In genomic region chr13:99223321-99223884, GRCm38 (mm10) we compare ENCODE assay signal across 18 mouse cellular contexts. TPM values are rescaled to one million over a fixed set of nuclear protein-coding genes. Genes with fewer than 3 reads are reported as not detected.
DNase-seq lines count a peak whose midpoint lies in the region; ATAC-seq and TF ChIP-seq lines count a peak whose summit lies in the region.
"Had no signal": no experiment of that assay in that cellular context is flagged by ENCODE, and none has a peak within 500 bp of the region (broad histone marks: within the 10 kb centered on the region; RNA-seq: fewer than 3 reads in every experiment).

No protein-coding gene starts in this region.

- ATAC-seq in megakaryocyte-erythroid progenitor cell, adult 5-6 weeks (replicated peaks; ENCODE audit: low FRiP score, low TSS enrichment, poor library complexity, severe bottlenecking), result no peak
- ATAC-seq: forebrain, embryonic 15.5 days; midbrain, embryonic 13.5 days had no signal

- H3K4me3 ChIP-seq in cerebellum, adult 2 months (replicated peaks; ENCODE audit: insufficient read depth, low read depth, low read length), result no peak overlapping the region
- H3K4me3 ChIP-seq: erythroblast, embryonic 14.5 days; forebrain, embryonic 15.5 days; heart, embryonic 15.5 days; hindbrain, embryonic 10.5 days; liver, embryonic 15.5 days; midbrain, embryonic 13.5 days had no signal

- TF ChIP-seq POLR2A in cerebellum, adult 2 months (IDR thresholded peaks at IDR 0.05; ENCODE audit: borderline replicate concordance, insufficient read depth, low read length), result no peak

- peaks cover 6% of the 10 kb centered on the region for H3K4me1 ChIP-seq in cerebellum, adult 2 months (ENCODE audit: control insufficient read depth, insufficient read depth, low read length)
- H3K4me1 ChIP-seq: forebrain, embryonic 15.5 days; midbrain, embryonic 13.5 days had no signal

- no peak for TF ChIP-seq CTCF in cerebellum, adult 2 months (IDR thresholded peaks at IDR 0.05; ENCODE audit: borderline replicate concordance, insufficient read depth, low read depth, low read length)

- H3K27ac ChIP-seq in cerebellum, adult 2 months (ENCODE audit: insufficient read depth, low read length), result no peak overlapping the region
- H3K27ac ChIP-seq: forebrain, embryonic 15.5 days; heart, embryonic 15.5 days; hindbrain, embryonic 10.5 days; kidney, postnatal 0 days; liver, embryonic 15.5 days; midbrain, embryonic 13.5 days had no signal

- DNase-seq in heart, adult 11 months, result peak; percentile 90
- DNase-seq in heart, postnatal 10 days, result no peak
- peak; percentile 41 for DNase-seq in Muller cell, postnatal 12 days (ENCODE audit: inconsistent ontology term)
- DNase-seq in cerebellum, adult 2 months, result peak; percentile 53 to 59
- peak; percentile 37 to 53 for DNase-seq in cerebellum, postnatal 36 days
- no peak for DNase-seq in kidney, postnatal 25 days
- DNase-seq: adrenal gland, postnatal 10 days; kidney, adult 18-20 months; right cerebral cortex, postnatal 25 days; thymus, adult 2 months had no signal

- 18% methylated on average over 8 of the region's 8 CpGs for WGBS in cerebellum, adult 2 months

- H3K27me3 ChIP-seq in cerebellum, adult 2 months (ENCODE audit: control insufficient read depth, insufficient read depth, low read length), result no peaks in the 10 kb centered on the region
- H3K27me3 ChIP-seq: forebrain, embryonic 15.5 days; heart, embryonic 15.5 days; liver, embryonic 15.5 days; midbrain, embryonic 13.5 days had no signal

- intact Hi-C loops in heart, postnatal 10 days (cut with DNase I), result no loop called here

RNA-seq across cellular contexts. Expression of gene Zfp366, which starts 38.8 kb away (rescaled TPM):
- total RNA-seq in heart, postnatal 10 days (2021), result 10 to 100 TPM; 13.4 to 16.9 TPM
- 2.8 and 3.1 TPM in 2 replicates for polyA plus RNA-seq in cerebellum, adult 2 months (2012; rRNA removed)
- not detected in 2 replicates for total RNA-seq in megakaryocyte-erythroid progenitor cell, adult 5-6 weeks (2014; fragmentation: Nextera tagmentation)
- 0.47 TPM in 1 of 2 replicates, not detected in the other for total RNA-seq in megakaryocyte-erythroid progenitor cell, adult 5-6 weeks (2017)
- polyA plus RNA-seq: erythroblast, embryonic 14.5 days had no signal

Comparison
In these comparisons a context has a peak if more than half of its experiments do, and no peak if none do; other contexts are left out.
1. DNase-seq: peak in heart, adult 11 months (single experiment), Muller cell, postnatal 12 days (single experiment), cerebellum, adult 2 months (2 of 2) and cerebellum, postnatal 36 days (2 of 2); none in heart, postnatal 10 days (0 of 2) and kidney, postnatal 25 days (0 of 2).
2. RNA of gene Zfp366, which starts 38.8 kb away (total RNA-seq): 13.4 to 16.9 TPM in heart, postnatal 10 days; 0.47 TPM in megakaryocyte-erythroid progenitor cell, adult 5-6 weeks; every median in the first group is over 4 times any median in the second.